Mouse (Mus musculus): ENCODE measurements around the gene Commd6. TPM values are rescaled to one million over a fixed set of nuclear protein-coding genes. Genes with fewer than 3 reads are reported as not detected.
"Not testable (repeated sequence)": the region's sequence is repeated elsewhere in the genome, so short reads cannot be mapped to it uniquely, and the experiment has no call there.

Commd6 gene
- polyA plus RNA-seq, 1 experiment from 2014 or later: 100.0 TPM

GRCm38 (mm10) chr14:101605843-101606242, 34.6 kb downstream of the Commd6 start:
- Histone ChIP-seq H3K9me3 (no peaks in the 10 kb centered on the region), H3K36me3 (replicated peaks) (no peaks in the 10 kb centered on the region), H3K27ac (replicated peaks) (no peak overlapping the region), H3K4me1 (peaks cover 22% of the 10 kb centered on the region), H3K4me3 (no peak overlapping the region), H3K27me3 (replicated peaks; ENCODE audit: low read depth, poor library complexity, severe bottlenecking) (peaks cover 12% of the 10 kb centered on the region)
- DNase-seq (ENCODE audit: low spot score): no peak
- 71% methylated on average over 2 of the region's 2 CpGs for WGBS

DNA sequence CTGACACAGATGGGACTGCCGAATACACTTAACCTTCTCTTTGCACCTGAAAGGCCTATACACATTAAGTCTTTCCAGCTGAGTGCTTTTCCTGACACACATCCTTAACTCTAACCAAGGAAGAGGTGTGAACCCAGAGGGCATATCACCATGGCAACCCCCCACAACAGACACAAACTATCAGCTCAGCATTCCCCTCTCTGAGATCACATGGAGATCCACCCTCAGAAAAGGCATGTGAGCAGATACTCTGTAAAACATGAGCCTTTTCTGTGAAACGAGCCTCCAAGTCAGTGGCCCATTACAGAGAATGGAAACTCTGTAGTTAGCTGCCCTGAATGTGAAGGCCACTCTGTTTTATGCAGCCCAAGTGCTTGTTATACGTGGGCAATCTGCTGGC, 37.6 kb downstream of the Commd6 start:
- Histone ChIP-seq H3K27me3 (replicated peaks; ENCODE audit: low read depth, poor library complexity, severe bottlenecking) (peaks cover 12% of the 10 kb centered on the region), H3K4me1 (peaks cover 15% of the 10 kb centered on the region)
- WGBS: 59% methylated on average over 3 of the region's 3 CpGs

DNA sequence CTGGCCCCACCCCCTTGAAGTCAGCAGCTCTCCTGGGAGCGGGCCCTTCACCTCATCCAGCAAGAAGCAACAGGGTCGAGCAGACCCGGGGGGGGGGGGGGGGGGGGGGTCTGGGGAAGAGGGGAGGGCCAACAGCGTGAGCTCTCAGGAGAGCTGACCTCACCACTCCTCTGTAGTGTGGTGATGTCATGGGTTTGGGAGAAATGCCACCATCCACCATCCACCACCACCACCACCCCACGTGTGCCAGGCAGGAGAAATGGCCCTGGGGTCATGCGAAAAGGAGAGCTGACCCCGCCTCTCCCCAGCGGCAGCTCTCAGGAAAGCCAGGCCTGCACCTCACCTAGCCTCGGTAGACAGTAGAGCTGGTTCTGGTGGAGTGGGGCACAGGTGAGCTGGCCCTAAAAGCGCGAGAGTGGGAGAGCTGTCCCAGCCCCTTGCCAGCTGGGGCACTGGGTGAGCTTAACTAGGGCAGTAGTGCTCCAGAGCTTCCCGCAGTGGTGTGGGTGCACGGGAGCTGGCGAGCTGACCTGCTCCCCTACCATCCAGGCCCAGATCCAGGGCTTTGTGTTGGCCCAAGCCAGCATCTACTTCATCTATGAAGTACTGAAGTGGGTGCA, 43.3 kb downstream of the Commd6 start:
- no peaks in the 10 kb centered on the region for H3K36me3 ChIP-seq (replicated peaks)
- H3K4me1 ChIP-seq: no peaks in the 10 kb centered on the region
- no peak overlapping the region for H3K4me3 ChIP-seq
- WGBS: 82% methylated on average over 12 of the region's 14 CpGs
- no peak for DNase-seq (ENCODE audit: low spot score)
- no peak overlapping the region for H3K27ac ChIP-seq (replicated peaks)
- no peaks in the 10 kb centered on the region for H3K9me3 ChIP-seq
- no peaks in the 10 kb centered on the region for H3K27me3 ChIP-seq (replicated peaks; ENCODE audit: low read depth, poor library complexity, severe bottlenecking)

More for the DNA sequence above, 37.6 kb downstream of the Commd6 start:
- DNase-seq (ENCODE audit: low spot score): peak; percentile 42
- Histone ChIP-seq H3K9me3 (no peaks in the 10 kb centered on the region), H3K27ac (replicated peaks) (no peak overlapping the region), H3K36me3 (replicated peaks) (no peaks in the 10 kb centered on the region), H3K4me3 (no peak overlapping the region)

DNA sequence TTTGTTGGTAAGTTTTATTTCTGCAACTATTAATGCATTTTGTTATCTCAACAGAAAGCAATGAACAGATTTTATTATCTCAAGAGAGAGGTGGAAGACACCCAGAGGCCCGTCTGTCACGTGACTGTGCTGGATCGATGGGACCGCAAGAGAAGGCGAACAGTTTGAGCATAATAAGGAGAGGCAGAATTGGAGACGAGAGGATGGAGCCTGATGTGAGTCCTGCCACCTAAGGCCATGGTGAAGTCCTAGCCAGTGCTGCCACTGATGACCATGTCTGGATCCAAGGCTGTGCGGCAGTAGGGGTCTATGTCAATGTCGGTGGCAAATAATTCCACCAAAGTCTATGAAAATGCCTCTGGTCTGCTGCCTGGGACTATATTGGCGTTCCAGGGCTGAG, 43.8 kb downstream of the Commd6 start:
- no peaks in the 10 kb centered on the region for H3K36me3 ChIP-seq (replicated peaks)
- no peak for DNase-seq (ENCODE audit: low spot score)
- no peaks in the 10 kb centered on the region for H3K27me3 ChIP-seq (replicated peaks; ENCODE audit: low read depth, poor library complexity, severe bottlenecking)
- H3K4me1 ChIP-seq: no peaks in the 10 kb centered on the region
- H3K9me3 ChIP-seq: no peaks in the 10 kb centered on the region
- WGBS: 94% methylated on average over 9 of the region's 9 CpGs
- no peak overlapping the region for H3K27ac ChIP-seq (replicated peaks)
- H3K4me3 ChIP-seq: no peak overlapping the region

GRCm38 (mm10) chr14:101595301-101596080, 45.0 kb downstream of the Commd6 start:
- DNase-seq (ENCODE audit: low spot score): no peak
- no peaks in the 10 kb centered on the region for H3K27me3 ChIP-seq (replicated peaks; ENCODE audit: low read depth, poor library complexity, severe bottlenecking)
- no peaks in the 10 kb centered on the region for H3K4me1 ChIP-seq
- H3K4me3 ChIP-seq: no peak overlapping the region
- no peaks in the 10 kb centered on the region for H3K36me3 ChIP-seq (replicated peaks)
- H3K27ac ChIP-seq (replicated peaks): no peak overlapping the region
- H3K9me3 ChIP-seq: no peaks in the 10 kb centered on the region
- WGBS: 94% methylated on average over 13 of the region's 13 CpGs

- H3K27ac ChIP-seq (replicated peaks): no peak overlapping the region
- H3K9me3 ChIP-seq: peaks cover 4% of the 10 kb centered on the region; the same call in 1 of the 2 replicates
- H3K4me1 ChIP-seq: no peaks in the 10 kb centered on the region
- 87% methylated on average over 5 of the region's 5 CpGs for WGBS
- no peak for DNase-seq (ENCODE audit: low spot score)
- no peaks in the 10 kb centered on the region for H3K27me3 ChIP-seq (replicated peaks; ENCODE audit: low read depth, poor library complexity, severe bottlenecking)
- H3K36me3 ChIP-seq (replicated peaks): no peaks in the 10 kb centered on the region
- H3K4me3 ChIP-seq: no peak overlapping the region
These were observed 46.5 kb downstream of the Commd6 start for GRCm38 (mm10) chr14:101594001-101594400.

- H3K4me1 ChIP-seq: 0 out of 2 replicates have a peak, but pooled peaks cover under 1% of the 10 kb centered on the region
- no peak for DNase-seq (ENCODE audit: low spot score)
- no peaks in the 10 kb centered on the region for H3K27me3 ChIP-seq (replicated peaks; ENCODE audit: low read depth, poor library complexity, severe bottlenecking)
- peaks cover 4% of the 10 kb centered on the region; the same call in 1 of the 2 replicates for H3K9me3 ChIP-seq
- no peak overlapping the region for H3K27ac ChIP-seq (replicated peaks)
- 89% methylated on average over 7 of the region's 7 CpGs for WGBS
- no peaks in the 10 kb centered on the region for H3K36me3 ChIP-seq (replicated peaks)
- H3K4me3 ChIP-seq: no peak overlapping the region
These were observed 47.1 kb downstream of the Commd6 start for GRCm38 (mm10) chr14:101593340-101593739.

DNA sequence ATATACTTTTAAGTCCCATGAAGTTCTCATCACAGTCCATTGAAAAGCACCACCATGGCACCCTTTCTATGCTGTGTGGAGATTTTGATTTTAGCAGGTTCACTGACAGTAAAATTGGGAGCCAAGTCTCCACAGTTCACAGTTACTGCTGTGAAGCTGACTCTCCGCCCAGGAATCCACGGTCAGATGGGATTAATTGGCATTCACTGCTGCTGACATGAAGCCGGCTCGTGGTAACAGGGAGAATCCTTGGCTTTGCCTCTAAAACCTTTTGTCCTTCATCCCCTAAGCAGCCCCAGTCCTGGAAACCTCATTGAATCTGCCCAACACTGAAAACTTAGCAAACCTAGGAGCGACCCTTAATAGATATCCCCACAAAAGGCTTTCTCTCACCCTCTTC, 49.4 kb downstream of the Commd6 start:
- H3K9me3 ChIP-seq: peaks cover 4% of the 10 kb centered on the region; the same call in 1 of the 2 replicates
- H3K4me3 ChIP-seq: no peak overlapping the region
- no peaks in the 10 kb centered on the region for H3K36me3 ChIP-seq (replicated peaks)
- no peaks in the 10 kb centered on the region for H3K27me3 ChIP-seq (replicated peaks; ENCODE audit: low read depth, poor library complexity, severe bottlenecking)
- DNase-seq (ENCODE audit: low spot score): no peak
- peaks cover 16% of the 10 kb centered on the region for H3K4me1 ChIP-seq
- H3K27ac ChIP-seq (replicated peaks): no peak overlapping the region
- 71% methylated on average over 5 of the region's 5 CpGs for WGBS

- not testable (repeated sequence) for H3K9me3 ChIP-seq; H3K36me3 ChIP-seq (replicated peaks); DNase-seq (ENCODE audit: low spot score); H3K4me3 ChIP-seq; H3K27ac ChIP-seq (replicated peaks); H3K27me3 ChIP-seq (replicated peaks; ENCODE audit: low read depth, poor library complexity, severe bottlenecking)
- peaks cover 18% of the 10 kb centered on the region for H3K4me1 ChIP-seq
- 54% methylated on average over 3 of the region's 4 CpGs for WGBS
These were observed 52.1 kb downstream of the Commd6 start for GRCm38 (mm10) chr14:101588209-101588991.

DNA sequence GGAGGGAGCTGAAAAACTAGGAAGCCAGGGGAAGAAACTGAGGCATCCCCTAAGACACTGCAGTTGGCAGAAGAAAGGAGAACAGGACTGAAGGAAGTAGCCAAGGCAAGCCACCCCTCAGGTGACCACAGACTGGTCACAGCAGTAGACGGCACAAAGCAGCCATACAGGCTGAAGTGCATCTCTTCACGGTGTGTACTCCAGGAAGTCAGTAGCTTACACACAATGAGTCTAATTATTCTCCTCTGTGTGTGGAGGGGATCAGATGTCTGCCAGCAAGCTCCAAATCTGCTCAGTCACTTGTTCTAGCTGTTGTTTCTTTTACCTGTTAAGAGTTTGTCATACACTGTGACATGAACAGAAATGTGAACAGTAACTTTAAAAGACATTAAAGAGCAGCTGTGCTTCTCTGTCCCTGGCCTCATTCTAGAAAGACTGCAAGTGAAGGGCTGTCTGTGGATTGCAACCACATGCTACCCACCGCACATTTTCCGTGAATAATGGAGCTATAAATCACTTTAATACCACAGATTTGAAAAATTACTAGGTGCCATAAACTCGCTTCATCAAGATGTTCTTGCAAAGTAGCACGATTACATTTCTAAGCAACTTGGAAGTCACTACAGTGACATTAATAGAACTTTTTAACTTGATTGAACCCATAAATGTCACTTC, 53.0 kb downstream of the Commd6 start:
- H3K27ac ChIP-seq (replicated peaks); H3K9me3 ChIP-seq; H3K27me3 ChIP-seq (replicated peaks; ENCODE audit: low read depth, poor library complexity, severe bottlenecking); H3K36me3 ChIP-seq (replicated peaks); H3K4me3 ChIP-seq; DNase-seq (ENCODE audit: low spot score): not testable (repeated sequence)
- H3K4me1 ChIP-seq: peaks cover 18% of the 10 kb centered on the region
- WGBS: 63% methylated on average over 5 of the region's 6 CpGs

- Histone ChIP-seq H3K4me3 (no peak overlapping the region), H3K9me3 (peaks cover 4% of the 10 kb centered on the region; the same call in 1 of the 2 replicates), H3K36me3 (replicated peaks) (no peaks in the 10 kb centered on the region), H3K27ac (replicated peaks) (no peak overlapping the region), H3K4me1 (peaks cover 18% of the 10 kb centered on the region), H3K27me3 (replicated peaks; ENCODE audit: low read depth, poor library complexity, severe bottlenecking) (no peaks in the 10 kb centered on the region)
- 56% methylated on average over 7 of the region's 7 CpGs for WGBS
- no peak for DNase-seq (ENCODE audit: low spot score)
These were observed 54.4 kb downstream of the Commd6 start for GRCm38 (mm10) chr14:101586096-101586495.

Data from embryonic facial prominence, embryonic 10.5 days (tissue).